Mouse (Mus musculus) heart, embryonic 16.5 days (tissue): ENCODE results near the gene Rbm24. TPM values are rescaled to one million over a fixed set of nuclear protein-coding genes. Genes with fewer than 3 reads are reported as not detected.

Experiments
- polyA plus RNA-seq: library from polyadenylated mRNA; unstranded; fragments of >200 nt; fragmentation: Nextera tagmentation; extraction: Ambion mirVana; gene quantifications from 2 replicates; pipeline ENCODE4 v1.2.1, GENCODE M21; 2015

Gene Rbm24
- polyA plus RNA-seq, 1 experiment from 2014 or later, result 53.4 TPM

Other genes starting within 250 kb of the Rbm24 start
- 0.46 and 0.54 TPM in 2 replicates for gene Stmnd1, start 144.7 kb upstream of the Rbm24 start, polyA plus RNA-seq
- gene Cap2, start 83.4 kb downstream of the Rbm24 start, polyA plus RNA-seq, result 170 and 182 TPM in 2 replicates